Mouse (Mus musculus) liver, embryonic 14.5 days (tissue): ENCODE results near the gene C530008M17Rik.

Experiments
- CTCF ChIP-seq: IDR thresholded peaks from 2 replicates; pipeline ENCODE4 v1.5.1; 2016; ENCODE audit warnings: antibody characterized with exemption, low read depth, control low read depth
- EP300 ChIP-seq: IDR thresholded peaks from 2 replicates; pipeline ENCODE4 v1.6.1; 2016; ENCODE audit warnings: antibody characterized with exemption, low read depth

DNA sequence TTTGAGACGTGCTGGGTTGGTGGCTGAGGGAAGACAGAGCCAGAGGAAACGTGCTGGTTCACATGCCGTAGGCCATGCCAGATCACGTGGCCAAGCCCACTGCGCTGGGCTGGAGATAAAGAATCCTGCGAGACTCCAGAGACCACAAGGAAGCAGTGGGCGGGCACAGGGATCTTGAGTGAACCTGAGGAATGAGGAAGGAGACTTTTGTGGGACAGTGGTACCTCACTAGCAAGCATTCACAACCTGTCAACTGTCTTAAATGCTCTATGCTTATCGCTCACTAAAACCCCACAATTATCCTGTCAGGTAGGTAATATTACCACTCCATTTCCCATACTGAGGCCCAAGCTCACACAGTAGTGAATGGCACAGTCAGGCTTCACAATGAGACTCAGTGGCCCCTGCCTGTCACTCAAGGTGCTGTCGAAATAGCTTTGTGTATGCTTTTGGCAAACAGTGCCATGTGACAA, 88.5 kb downstream of the C530008M17Rik start:
- no peak for TF ChIP-seq EP300
- no peak for TF ChIP-seq CTCF
